Mouse (Mus musculus) myocyte (in vitro differentiated cells): ENCODE measurements around the gene Adcy9. TPM values are rescaled to one million over a fixed set of nuclear protein-coding genes. Genes with fewer than 3 reads are reported as not detected.

Experiments
- H3K27me3 ChIP-seq: one replicate; pipeline ENCODE4 v1.6.1; 2011; ENCODE audit not compliant: control insufficient read depth, insufficient read depth, insufficient read length
- H3K36me3 ChIP-seq: one replicate; pipeline ENCODE4 v1.6.1; 2011; ENCODE audit not compliant: control insufficient read depth, insufficient read depth
- H3K4me2 ChIP-seq: one replicate; pipeline ENCODE4 v1.6.1; 2011; ENCODE audit warnings: low read depth, control low read depth
- H3K4me3 ChIP-seq: one replicate; pipeline ENCODE4 v1.5.1; 2011; ENCODE audit warnings: mild to moderate bottlenecking, control low read depth, moderate library complexity
- H3K79me2 ChIP-seq: one replicate; pipeline ENCODE4 v1.6.1; 2011; ENCODE audit not compliant: control insufficient read depth, insufficient read depth
- H3ac ChIP-seq: one replicate; pipeline ENCODE4 v1.6.1; 2011; ENCODE audit not compliant: control insufficient read depth, insufficient read length
- CEBPB ChIP-seq: IDR thresholded peaks from 2 replicates; pipeline ENCODE4 v1.6.1; 2011; ENCODE audit warnings: mild to moderate bottlenecking, moderate library complexity; ENCODE audit not compliant: poor library complexity, insufficient read depth, severe bottlenecking
- E2F4 ChIP-seq: IDR thresholded peaks from one replicate; pipeline ENCODE4 v1.6.1; 2011; ENCODE audit warnings: mild to moderate bottlenecking, control low read depth, moderate library complexity; ENCODE audit not compliant: insufficient read depth
- MAX ChIP-seq: IDR thresholded peaks from one replicate; pipeline ENCODE4 v1.6.1; 2011; ENCODE audit warnings: low read depth, mild to moderate bottlenecking, control low read depth
- MYOD1 ChIP-seq, 3 experiments: IDR thresholded peaks; one replicate each; pipeline ENCODE4 v1.6.1; 2011; ENCODE audit warnings: control low read depth in 2 of 3, low read depth in 2 of 3, mild to moderate bottlenecking in 2 of 3, moderate library complexity in 1 of 3; ENCODE audit not compliant: insufficient read length in 2 of 3, control insufficient read depth in 1 of 3
- MYOG ChIP-seq, 3 experiments: IDR thresholded peaks; one replicate each; pipeline ENCODE4 v1.6.1; 2011; ENCODE audit warnings: control low read depth in 2 of 3, low read depth in 2 of 3, mild to moderate bottlenecking in 2 of 3; ENCODE audit not compliant: insufficient read length in 2 of 3, control insufficient read depth in 1 of 3, insufficient read depth in 1 of 3
- POLR2A ChIP-seq: IDR thresholded peaks from one replicate; pipeline ENCODE4 v1.6.1; 2011; ENCODE audit warnings: low read depth, mild to moderate bottlenecking, control low read depth, moderate library complexity; ENCODE audit not compliant: insufficient read length
- POLR2AphosphoS2 ChIP-seq: IDR thresholded peaks from one replicate; pipeline ENCODE4 v1.6.1; 2011; ENCODE audit warnings: low read depth, control low read depth; ENCODE audit not compliant: insufficient read length
- REST ChIP-seq: IDR thresholded peaks from one replicate; pipeline ENCODE4 v1.6.1; 2011; ENCODE audit warnings: mild to moderate bottlenecking, control low read depth, moderate library complexity; ENCODE audit not compliant: insufficient read depth, insufficient read length
- SRF ChIP-seq: IDR thresholded peaks from one replicate; pipeline ENCODE4 v1.6.1; 2011; ENCODE audit warnings: low read depth; ENCODE audit not compliant: control insufficient read depth, insufficient read length
- TCF12 ChIP-seq: IDR thresholded peaks from one replicate; pipeline ENCODE4 v1.6.1; 2011; ENCODE audit warnings: mild to moderate bottlenecking, control low read depth; ENCODE audit not compliant: poor library complexity, insufficient read depth, severe bottlenecking
- TCF3 ChIP-seq: IDR thresholded peaks from one replicate; pipeline ENCODE4 v1.6.1; 2011; ENCODE audit warnings: low read depth, control low read depth; ENCODE audit not compliant: insufficient read length
- USF1 ChIP-seq: IDR thresholded peaks from one replicate; pipeline ENCODE4 v1.6.1; 2011; ENCODE audit warnings: low read depth, mild to moderate bottlenecking, control low read depth, moderate library complexity
- polyA plus RNA-seq: library from polyadenylated mRNA; unstranded; fragments of >200 nt; fragmentation: generic; extraction: Trizol; gene quantifications from one replicate; pipeline ENCODE4 v1.2.1, GENCODE M21; 2012; ENCODE audit warnings: missing spikeins

The Adcy9 gene
- polyA plus RNA-seq, 1 experiment, result 4.6 TPM

- Histone ChIP-seq H3K4me3 (no peak overlapping the region), H3K36me3 (no peaks in the 10 kb centered on the region), H3ac (no peak overlapping the region), H3K79me2 (no peaks in the 10 kb centered on the region), H3K4me2 (peak overlapping the region; percentile 51), H3K27me3 (no peaks in the 10 kb centered on the region)
- no peak for TF ChIP-seq TCF12
- no peak for TF ChIP-seq E2F4
- TF ChIP-seq TCF3, result no peak
- no peak for TF ChIP-seq USF1
Measured at GRCm38 (mm10) chr16:4414881-4415585, 5.3 kb downstream of the Adcy9 start.

GRCm38 (mm10) chr16:4413988-4414880 is 6.1 kb downstream of the Adcy9 start:
- no peak overlapping the region for H3ac ChIP-seq
- no peak overlapping the region for H3K4me3 ChIP-seq
- peak overlapping the region; percentile 51 for H3K4me2 ChIP-seq
- TF ChIP-seq MYOG (IDR thresholded peaks at IDR 0.05; ENCODE audit: control insufficient read depth in 1 of 3, insufficient read depth in 1 of 3, insufficient read length in 2 of 3, low read depth in 2 of 3) (no peak), POLR2A (no peak), MAX (no peak), POLR2AphosphoS2 (no peak)
- no peaks in the 10 kb centered on the region for H3K79me2 ChIP-seq
- H3K27me3 ChIP-seq, result no peaks in the 10 kb centered on the region
- no peaks in the 10 kb centered on the region for H3K36me3 ChIP-seq

DNA sequence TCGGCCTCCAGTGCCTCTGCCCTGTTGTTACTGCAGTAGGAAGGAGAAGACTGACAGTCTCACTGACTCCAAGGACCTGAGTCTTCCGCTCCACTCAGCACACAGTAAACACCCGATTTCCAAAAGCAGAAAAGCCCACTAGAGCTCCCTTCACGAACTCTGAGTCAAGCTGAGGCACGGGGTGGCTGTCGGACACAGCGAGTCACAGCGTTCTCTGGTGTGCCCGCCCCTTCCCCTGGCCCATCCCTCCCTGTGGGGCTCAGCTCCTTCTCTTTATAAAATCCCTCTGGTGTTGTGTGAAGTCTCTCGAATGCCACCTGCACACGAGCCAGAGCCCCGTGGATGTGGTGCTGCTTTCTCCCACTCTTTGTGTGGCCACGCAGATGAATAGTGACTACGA is 7.0 kb downstream of the Adcy9 start:
- no peaks in the 10 kb centered on the region for H3K79me2 ChIP-seq
- no peak for TF ChIP-seq POLR2AphosphoS2
- H3ac ChIP-seq, result no peak overlapping the region
- no peak overlapping the region for H3K4me3 ChIP-seq
- H3K27me3 ChIP-seq, result no peaks in the 10 kb centered on the region
- H3K4me2 ChIP-seq, result peak overlapping the region; percentile 51
- no peaks in the 10 kb centered on the region for H3K36me3 ChIP-seq

DNA sequence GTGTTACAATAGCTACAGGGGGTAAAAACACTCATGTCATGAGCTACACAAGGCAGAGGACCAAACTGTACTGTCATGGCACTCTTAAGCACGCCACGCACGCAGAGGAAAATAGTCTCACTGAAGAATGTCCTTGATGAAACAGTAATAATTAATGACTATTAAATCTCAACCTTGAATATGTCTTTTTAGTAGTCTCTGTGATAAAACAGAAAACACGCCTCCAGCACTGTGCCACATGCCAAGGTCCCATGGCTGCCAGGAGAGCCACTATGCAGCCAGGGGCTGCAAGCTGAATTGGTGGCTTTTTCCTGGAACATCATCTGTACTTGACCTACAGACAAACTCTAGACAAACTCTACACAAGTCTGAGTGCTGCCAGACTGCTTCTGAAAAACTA is 8.0 kb downstream of the Adcy9 start:
- no peaks in the 10 kb centered on the region for H3K36me3 ChIP-seq
- H3ac ChIP-seq, result no peak overlapping the region
- no peak overlapping the region for H3K4me2 ChIP-seq
- TF ChIP-seq MAX, result no peak
- no peak for TF ChIP-seq MYOD1 (IDR thresholded peaks at IDR 0.05; ENCODE audit: control insufficient read depth in 1 of 3, insufficient read length in 2 of 3, low read depth in 2 of 3)
- TF ChIP-seq CEBPB, result no peak
- H3K4me3 ChIP-seq, result no peak overlapping the region
- H3K27me3 ChIP-seq, result no peaks in the 10 kb centered on the region
- H3K79me2 ChIP-seq, result no peaks in the 10 kb centered on the region

DNA sequence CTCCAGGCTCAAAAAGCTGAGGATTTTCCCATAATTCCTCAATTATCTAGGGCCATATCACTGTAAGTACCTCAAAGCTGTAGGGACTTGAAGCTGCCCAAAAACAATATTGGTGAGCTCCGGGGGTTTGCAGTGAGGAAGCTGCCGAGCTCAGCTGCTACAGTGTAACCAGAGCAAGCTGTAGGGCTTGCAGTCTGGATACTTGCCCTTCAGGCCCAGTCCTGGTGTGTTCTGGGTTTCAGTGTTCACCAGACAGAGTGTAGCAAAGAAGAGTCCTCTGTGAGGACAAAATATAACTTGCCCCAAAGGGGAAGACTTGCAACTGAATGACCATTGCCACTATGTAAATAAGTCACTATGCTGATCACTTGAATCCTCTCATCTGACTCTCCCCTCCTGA is 9.0 kb downstream of the Adcy9 start:
- no peaks in the 10 kb centered on the region for H3K27me3 ChIP-seq
- H3K36me3 ChIP-seq, result no peaks in the 10 kb centered on the region
- H3K4me2 ChIP-seq, result no peak overlapping the region
- no peak for TF ChIP-seq MAX
- H3K79me2 ChIP-seq, result no peaks in the 10 kb centered on the region
- H3ac ChIP-seq, result no peak overlapping the region
- H3K4me3 ChIP-seq, result no peak overlapping the region

DNA sequence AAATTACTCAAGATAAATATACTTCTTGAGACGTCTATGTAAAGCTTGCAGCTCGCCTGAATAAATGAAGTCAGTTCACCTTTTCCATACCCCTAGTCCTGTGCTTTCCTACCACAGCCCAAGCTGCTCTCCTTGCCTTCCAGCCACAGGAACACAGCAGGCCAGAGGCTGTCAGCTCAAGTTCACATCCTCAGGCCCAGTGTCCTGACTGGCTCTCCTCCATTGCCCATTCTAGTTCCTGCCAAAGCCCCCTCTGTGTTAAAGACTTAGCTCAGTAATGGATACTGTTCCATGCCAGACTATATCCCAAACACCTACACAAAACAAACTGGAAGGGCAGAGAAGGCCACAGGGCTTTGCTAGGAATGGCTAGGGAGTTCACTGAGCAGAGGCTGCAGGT is 12.8 kb downstream of the Adcy9 start:
- no peak overlapping the region for H3K4me3 ChIP-seq
- H3K27me3 ChIP-seq, result no peaks in the 10 kb centered on the region
- H3K79me2 ChIP-seq, result peaks cover 3% of the 10 kb centered on the region
- no peak overlapping the region for H3K4me2 ChIP-seq
- TF ChIP-seq TCF12, result no peak
- no peak for TF ChIP-seq MYOG (IDR thresholded peaks at IDR 0.05; ENCODE audit: control insufficient read depth in 1 of 3, insufficient read depth in 1 of 3, insufficient read length in 2 of 3, low read depth in 2 of 3)
- no peak for TF ChIP-seq E2F4
- no peak for TF ChIP-seq USF1
- no peak for TF ChIP-seq CEBPB
- no peak for TF ChIP-seq POLR2A
- no peak for TF ChIP-seq MYOD1 (IDR thresholded peaks at IDR 0.05; ENCODE audit: control insufficient read depth in 1 of 3, insufficient read length in 2 of 3, low read depth in 2 of 3)
- TF ChIP-seq POLR2AphosphoS2, result no peak
- no peak for TF ChIP-seq MAX
- TF ChIP-seq SRF, result no peak
- TF ChIP-seq REST, result no peak
- no peak for TF ChIP-seq TCF3
- no peaks in the 10 kb centered on the region for H3K36me3 ChIP-seq
- no peak overlapping the region for H3ac ChIP-seq
